Mouse (Mus musculus) stomach, postnatal 0 days (tissue): ENCODE results near the gene 4930453N24Rik.

Source experiments
- CTCF ChIP-seq: IDR thresholded peaks from 2 replicates; pipeline ENCODE4 v1.5.1; 2016; ENCODE audit warnings: antibody characterized with exemption, low read depth, mild to moderate bottlenecking, moderate library complexity
- EP300 ChIP-seq: optimal IDR thresholded peaks from 2 replicates; pipeline ENCODE3; 2016; ENCODE audit warnings: antibody characterized with exemption

DNA sequence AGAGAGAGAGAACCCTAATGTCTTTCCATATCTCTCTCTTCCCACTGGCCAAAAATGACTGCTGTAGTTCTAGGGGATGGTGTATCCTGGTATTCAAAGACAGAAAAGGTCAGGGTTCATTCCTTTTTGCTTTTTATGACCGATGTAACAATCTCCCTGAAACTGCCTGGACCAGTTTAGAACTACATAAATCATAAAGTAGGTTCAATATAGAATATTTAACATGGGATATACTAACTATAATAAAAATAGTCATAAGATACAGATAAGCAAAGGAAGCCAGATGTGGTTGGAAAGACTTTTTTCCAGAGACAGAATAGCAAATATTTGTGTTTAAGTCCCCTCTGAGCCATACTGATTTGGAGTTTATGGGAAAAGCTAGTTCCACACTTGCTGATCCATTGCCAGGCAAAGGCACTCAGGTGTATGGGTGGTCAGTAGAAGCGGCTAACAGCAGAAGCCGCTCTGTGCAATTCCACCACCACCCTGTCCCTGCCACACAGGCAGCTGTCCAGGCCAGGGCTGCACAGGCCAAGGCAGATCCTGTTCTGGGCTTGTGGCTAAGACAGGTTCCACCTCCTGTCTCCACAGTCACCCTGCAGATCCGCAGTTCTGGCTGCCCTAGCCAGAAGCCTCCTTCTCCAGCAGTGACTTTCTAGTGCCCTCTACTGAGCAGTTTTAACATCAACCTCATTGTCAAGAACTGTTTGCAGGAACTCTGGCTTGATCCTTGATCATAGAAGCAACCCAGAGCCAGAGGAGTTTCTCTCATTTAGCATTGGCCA is 47.5 kb downstream of the 4930453N24Rik start:
- TF ChIP-seq CTCF (peak; percentile 88), EP300 (no peak)
